Mouse (Mus musculus): ENCODE results near the gene Fto. TPM values are rescaled to one million over a fixed set of nuclear protein-coding genes. Genes with fewer than 3 reads are reported as not detected.

Gene Fto
- polyA plus RNA-seq, 1 experiment from 2014 or later, result 63.7 TPM

- no peaks in the 10 kb centered on the region for H3K27me3 ChIP-seq
- POLR2A ChIA-PET, result no interaction called here
- ATAC-seq, result no peak
- in situ Hi-C loops (cut with MboI; ENCODE audit: low pct_unique_long_range_greater_than_20kb), result no loop called here
- CTCF ChIA-PET, result interaction anchor here (1.1 kb wide), 1 partner anchor 15 kb away, joined by 4 read pairs; no protein-coding TSS in a partner anchor
- TF ChIP-seq CTCF (IDR thresholded peaks at IDR 0.05), result no peak
- no peak for DNase-seq (ENCODE audit: low read depth, low spot score)
Measured at GRCm38 (mm10) chr8:91593202-91593781, 280.0 kb downstream of the Fto start.

GRCm38 (mm10) chr8:91599349-91599837 lies 286.1 kb downstream of the Fto start:
- ATAC-seq (no peak), DNase-seq (ENCODE audit: low read depth, low spot score) (no peak)
- no peaks in the 10 kb centered on the region for H3K27me3 ChIP-seq
- TF ChIP-seq CTCF (IDR thresholded peaks at IDR 0.05), result no peak
- in situ Hi-C loops (cut with MboI; ENCODE audit: low pct_unique_long_range_greater_than_20kb), result no loop called here
- ChIA-PET POLR2A (interaction anchor here (1.2 kb wide), 1 partner anchor 15 kb away, joined by 3 read pairs; no protein-coding TSS in a partner anchor), CTCF (no interaction called here)

- CTCF ChIA-PET, result no interaction called here
- in situ Hi-C loops (cut with MboI; ENCODE audit: low pct_unique_long_range_greater_than_20kb), result no loop called here
- H3K27me3 ChIP-seq, result no peaks in the 10 kb centered on the region
- TF ChIP-seq CTCF (IDR thresholded peaks at IDR 0.05), result no peak
- DNase-seq (ENCODE audit: low read depth, low spot score) (no peak), ATAC-seq (no peak)
- POLR2A ChIA-PET, result no interaction called here
Measured at GRCm38 (mm10) chr8:91603751-91604150, 290.4 kb downstream of the Fto start.

- DNase-seq (ENCODE audit: low read depth, low spot score) (no peak), ATAC-seq (no peak)
- in situ Hi-C loops (cut with MboI; ENCODE audit: low pct_unique_long_range_greater_than_20kb), result no loop called here
- ChIA-PET POLR2A (no interaction called here), CTCF (interaction anchor here (0.9 to 1.6 kb wide), 3 partner anchors 10 to 22 kb away, joined by 3 read pairs; no protein-coding TSS in a partner anchor)
- H3K27me3 ChIP-seq, result no peaks in the 10 kb centered on the region
- TF ChIP-seq CTCF (IDR thresholded peaks at IDR 0.05), result no peak
Measured at GRCm38 (mm10) chr8:91605901-91606300, 292.6 kb downstream of the Fto start.

GRCm38 (mm10) chr8:91607091-91607490 lies 293.8 kb downstream of the Fto start:
- DNase-seq (ENCODE audit: low read depth, low spot score), result no peak
- ATAC-seq, result no peak
- no peaks in the 10 kb centered on the region for H3K27me3 ChIP-seq
- in situ Hi-C loops (cut with MboI; ENCODE audit: low pct_unique_long_range_greater_than_20kb), result no loop called here
- ChIA-PET CTCF (interaction anchor here (1.0 to 1.6 kb wide), 3 partner anchors 13 to 23 kb away, joined by 3 read pairs; no protein-coding TSS in a partner anchor), POLR2A (no interaction called here)
- TF ChIP-seq CTCF (IDR thresholded peaks at IDR 0.05), result no peak

- in situ Hi-C loops (cut with MboI; ENCODE audit: low pct_unique_long_range_greater_than_20kb), result no loop called here
- DNase-seq (ENCODE audit: low read depth, low spot score) (no peak), ATAC-seq (no peak)
- H3K27me3 ChIP-seq, result no peaks in the 10 kb centered on the region
- no peak for TF ChIP-seq CTCF (IDR thresholded peaks at IDR 0.05)
- CTCF ChIA-PET, result interaction anchor here (1.0 kb wide), 1 partner anchor 31 kb away, joined by 3 read pairs; no protein-coding TSS in a partner anchor
- POLR2A ChIA-PET, result interaction anchor here (0.7 kb wide), 1 partner anchor 10 kb away, joined by 3 read pairs; no protein-coding TSS in a partner anchor
Measured at GRCm38 (mm10) chr8:91611191-91611590, 297.9 kb downstream of the Fto start.

- ChIA-PET POLR2A (no interaction called here), CTCF (interaction anchor here (1.0 kb wide), 1 partner anchor 32 kb away, joined by 3 read pairs; no protein-coding TSS in a partner anchor)
- DNase-seq (ENCODE audit: low read depth, low spot score), result no peak
- ATAC-seq, result no peak
- no peaks in the 10 kb centered on the region for H3K27me3 ChIP-seq
- no peak for TF ChIP-seq CTCF (IDR thresholded peaks at IDR 0.05)
- in situ Hi-C loops (cut with MboI; ENCODE audit: low pct_unique_long_range_greater_than_20kb), result no loop called here
Measured at GRCm38 (mm10) chr8:91611723-91612362, 298.5 kb downstream of the Fto start.

- no peak for DNase-seq (ENCODE audit: low read depth, low spot score)
Measured at GRCm38 (mm10) chr8:91612387-91613130, 299.2 kb downstream of the Fto start.

GRCm38 (mm10) chr8:91613603-91614002 lies 300.3 kb downstream of the Fto start:
- no peaks in the 10 kb centered on the region for H3K27me3 ChIP-seq
- no peak for TF ChIP-seq CTCF (IDR thresholded peaks at IDR 0.05)
- POLR2A ChIA-PET, result no interaction called here
- CTCF ChIA-PET, result interaction anchor here (1.4 kb wide), 1 partner anchor 13 kb away, joined by 4 read pairs; no protein-coding TSS in a partner anchor
- in situ Hi-C loops (cut with MboI; ENCODE audit: low pct_unique_long_range_greater_than_20kb), result no loop called here
- DNase-seq (ENCODE audit: low read depth, low spot score), result no peak
- ATAC-seq, result no peak

More at GRCm38 (mm10) chr8:91612387-91613130, 299.2 kb downstream of the Fto start:
- POLR2A ChIA-PET, result interaction anchor here (0.6 kb wide), 1 partner anchor 921 kb away, joined by 3 read pairs; no protein-coding TSS in a partner anchor
- ATAC-seq, result no peak
- no peak for TF ChIP-seq CTCF (IDR thresholded peaks at IDR 0.05)
- in situ Hi-C loops (cut with MboI; ENCODE audit: low pct_unique_long_range_greater_than_20kb), result no loop called here
- CTCF ChIA-PET, result interaction anchor here (1.4 kb wide), 1 partner anchor 14 kb away, joined by 4 read pairs; no protein-coding TSS in a partner anchor
- H3K27me3 ChIP-seq, result no peaks in the 10 kb centered on the region

- H3K27me3 ChIP-seq, result no peaks in the 10 kb centered on the region
- ATAC-seq, result no peak
- ChIA-PET CTCF (interaction anchor here (1.1 kb wide), 1 partner anchor 10 kb away, joined by 3 read pairs; no protein-coding TSS in a partner anchor), POLR2A (interaction anchor here (1.4 kb wide), 1 partner anchor 16 kb away, joined by 3 read pairs; no protein-coding TSS in a partner anchor)
- DNase-seq (ENCODE audit: low read depth, low spot score), result no peak
- TF ChIP-seq CTCF (IDR thresholded peaks at IDR 0.05), result no peak
- in situ Hi-C loops (cut with MboI; ENCODE audit: low pct_unique_long_range_greater_than_20kb), result no loop called here
Measured at GRCm38 (mm10) chr8:91615196-91615595, 301.9 kb downstream of the Fto start.

All from Patski (cell line).